Mouse (Mus musculus) testis, adult 2 months (tissue): Measurements from ENCODE around the gene Hoxa3.

Experiments
- CTCF ChIP-seq: fragments of 200-500 bp; IDR thresholded peaks from 2 replicates; pipeline ENCODE4 v1.5.1; 2012; ENCODE audit warnings: low read depth, mild to moderate bottlenecking, inconsistent platforms, low read length, moderate library complexity; ENCODE audit not compliant: control insufficient read depth, insufficient read depth, insufficient replicate concordance
- POLR2A ChIP-seq: fragments of 200-500 bp; IDR thresholded peaks from 2 replicates; pipeline ENCODE4 v1.6.1; 2012; ENCODE audit warnings: low read depth, mild to moderate bottlenecking, inconsistent platforms, low read length, moderate library complexity; ENCODE audit not compliant: control insufficient read depth

GRCm38 (mm10) chr6:52214271-52214670 lies 1.1 kb upstream of the Hoxa3 start:
- TF ChIP-seq POLR2A = no peak
- TF ChIP-seq CTCF = no peak
